Mouse (Mus musculus): ENCODE results near the gene Meis1. TPM values are rescaled to one million over a fixed set of nuclear protein-coding genes. Genes with fewer than 3 reads are reported as not detected.
A peak's percentile ranks its signal among the peaks of the same experiment; 100 is the strongest.

Gene Meis1
- total RNA-seq, 1 experiment = 6.2 TPM

GRCm38 (mm10) chr11:19022576-19022975 is 3.8 kb upstream of the Meis1 start:
- in situ Hi-C loops (cut with MboI; ENCODE audit: low sequenced_read_pairs in 2 of 2, unreplicated experiment in 2 of 2) = no loop called here
- Histone ChIP-seq H3K36me3 (ENCODE audit: control insufficient read depth, insufficient read depth, low read length, poor library complexity, severe bottlenecking) (no peaks in the 10 kb centered on the region), H3K9ac (ENCODE audit: insufficient read depth, low read depth, low read length, poor library complexity, severe bottlenecking) (no peak overlapping the region), H3K9me3 (ENCODE audit: control insufficient read depth, insufficient read depth, low read depth, low read length) (no peaks in the 10 kb centered on the region), H3K4me3 (ENCODE audit: insufficient read depth in 1 of 2, low read depth in 1 of 2, low read length in 2 of 2, poor library complexity in 1 of 2, severe bottlenecking in 1 of 2) (no peak overlapping the region), H3K27ac (ENCODE audit: insufficient read depth, low read depth, low read length, poor library complexity, severe bottlenecking) (no peak overlapping the region), H3K4me1 (ENCODE audit: control insufficient read depth in 2 of 2, insufficient read depth in 2 of 2, low read length in 2 of 2, poor library complexity in 1 of 2) (peaks cover 0 to 2% of the 10 kb centered on the region in 2 experiments; a peak in 1 of 4 replicates)
- no peak for DNase-seq (ENCODE audit: low read depth, low spot score)
- TF ChIP-seq CHD2 (IDR thresholded peaks at IDR 0.05; ENCODE audit: low read depth, low read length) (no peak), HCFC1 (IDR thresholded peaks at IDR 0.05; ENCODE audit: borderline replicate concordance, insufficient read depth, low read length) (no peak), ZC3H11A (IDR thresholded peaks at IDR 0.05; ENCODE audit: borderline replicate concordance, low read depth, low read length) (no peak), ZNF384 (IDR thresholded peaks at IDR 0.05; ENCODE audit: low read depth, low read length) (no peak), MAFK (IDR thresholded peaks at IDR 0.05; ENCODE audit: insufficient read depth, low read depth, low read length) (no peak)

- Histone ChIP-seq H3K4me1 (ENCODE audit: control insufficient read depth in 2 of 2, insufficient read depth in 2 of 2, low read length in 2 of 2, poor library complexity in 1 of 2) (peaks cover 0 to under 1% of the 10 kb centered on the region in 2 experiments; a peak in 1 of 4 replicates), H3K27ac (ENCODE audit: insufficient read depth, low read depth, low read length, poor library complexity, severe bottlenecking) (no peak overlapping the region), H3K9ac (ENCODE audit: insufficient read depth, low read depth, low read length, poor library complexity, severe bottlenecking) (no peak overlapping the region)
Measured at GRCm38 (mm10) chr11:19020951-19021710, 2.3 kb upstream of the Meis1 start.

GRCm38 (mm10) chr11:19020371-19020824 is 1.6 kb upstream of the Meis1 start:
- no peaks in the 10 kb centered on the region for H3K9me3 ChIP-seq (ENCODE audit: control insufficient read depth, insufficient read depth, low read depth, low read length)
- peak; percentile 82 for DNase-seq (ENCODE audit: low read depth, low spot score)
- no peaks in the 10 kb centered on the region for H3K36me3 ChIP-seq (ENCODE audit: control insufficient read depth, insufficient read depth, low read length, poor library complexity, severe bottlenecking)
- H3K4me3 ChIP-seq (ENCODE audit: insufficient read depth in 1 of 2, low read depth in 1 of 2, low read length in 2 of 2, poor library complexity in 1 of 2, severe bottlenecking in 1 of 2) = peak overlapping the region; percentile 57 to 62
- in situ Hi-C loops (cut with MboI; ENCODE audit: low sequenced_read_pairs in 2 of 2, unreplicated experiment in 2 of 2) = no loop called here
- no peak overlapping the region for H3K9ac ChIP-seq (ENCODE audit: insufficient read depth, low read depth, low read length, poor library complexity, severe bottlenecking)
- peaks cover 0 to 3% of the 10 kb centered on the region in 2 experiments; a peak in 1 of 4 replicates for H3K4me1 ChIP-seq (ENCODE audit: control insufficient read depth in 2 of 2, insufficient read depth in 2 of 2, low read length in 2 of 2, poor library complexity in 1 of 2)
- H3K27ac ChIP-seq (ENCODE audit: insufficient read depth, low read depth, low read length, poor library complexity, severe bottlenecking) = no peak overlapping the region
- no peak; the same call in 1 of the 2 replicates for TF ChIP-seq CHD2 (IDR thresholded peaks at IDR 0.05; ENCODE audit: low read depth, low read length)
- TF ChIP-seq HCFC1 (IDR thresholded peaks at IDR 0.05; ENCODE audit: borderline replicate concordance, insufficient read depth, low read length) = no peak
- no peak for TF ChIP-seq MAFK (IDR thresholded peaks at IDR 0.05; ENCODE audit: insufficient read depth, low read depth, low read length)

More at GRCm38 (mm10) chr11:19020951-19021710, 2.3 kb upstream of the Meis1 start:
- no peak for DNase-seq (ENCODE audit: low read depth, low spot score)
- in situ Hi-C loops (cut with MboI; ENCODE audit: low sequenced_read_pairs in 2 of 2, unreplicated experiment in 2 of 2) = no loop called here
- no peak for TF ChIP-seq HCFC1 (IDR thresholded peaks at IDR 0.05; ENCODE audit: borderline replicate concordance, insufficient read depth, low read length)
- TF ChIP-seq MAFK (IDR thresholded peaks at IDR 0.05; ENCODE audit: insufficient read depth, low read depth, low read length) = no peak
- no peak for TF ChIP-seq ZNF384 (IDR thresholded peaks at IDR 0.05; ENCODE audit: low read depth, low read length)
- TF ChIP-seq CHD2 (IDR thresholded peaks at IDR 0.05; ENCODE audit: low read depth, low read length) = no peak
- TF ChIP-seq ZC3H11A (IDR thresholded peaks at IDR 0.05; ENCODE audit: borderline replicate concordance, low read depth, low read length) = no peak
- Histone ChIP-seq H3K9me3 (ENCODE audit: control insufficient read depth, insufficient read depth, low read depth, low read length) (no peaks in the 10 kb centered on the region), H3K4me3 (ENCODE audit: insufficient read depth in 1 of 2, low read depth in 1 of 2, low read length in 2 of 2, poor library complexity in 1 of 2, severe bottlenecking in 1 of 2) (peak overlapping the region; percentile 57 to 62), H3K36me3 (ENCODE audit: control insufficient read depth, insufficient read depth, low read length, poor library complexity, severe bottlenecking) (no peaks in the 10 kb centered on the region)

- H3K4me3 ChIP-seq (ENCODE audit: insufficient read depth in 1 of 2, low read depth in 1 of 2, low read length in 2 of 2, poor library complexity in 1 of 2, severe bottlenecking in 1 of 2) = peak overlapping the region; percentile 46 to 50
- no peak for DNase-seq (ENCODE audit: low read depth, low spot score)
- H3K9ac ChIP-seq (ENCODE audit: insufficient read depth, low read depth, low read length, poor library complexity, severe bottlenecking) = peak overlapping the region; percentile 3
- no peaks in the 10 kb centered on the region for H3K36me3 ChIP-seq (ENCODE audit: control insufficient read depth, insufficient read depth, low read length, poor library complexity, severe bottlenecking)
- H3K27ac ChIP-seq (ENCODE audit: insufficient read depth, low read depth, low read length, poor library complexity, severe bottlenecking) = no peak overlapping the region
- no peak for TF ChIP-seq MAFK (IDR thresholded peaks at IDR 0.05; ENCODE audit: insufficient read depth, low read depth, low read length)
- no peak for TF ChIP-seq CHD2 (IDR thresholded peaks at IDR 0.05; ENCODE audit: low read depth, low read length)
- no peaks in the 10 kb centered on the region for H3K9me3 ChIP-seq (ENCODE audit: control insufficient read depth, insufficient read depth, low read depth, low read length)
- H3K4me1 ChIP-seq (ENCODE audit: control insufficient read depth in 2 of 2, insufficient read depth in 2 of 2, low read length in 2 of 2, poor library complexity in 1 of 2) = peaks cover 0 to 3% of the 10 kb centered on the region in 2 experiments; a peak in 1 of 4 replicates
- in situ Hi-C loops (cut with MboI; ENCODE audit: low sequenced_read_pairs in 2 of 2, unreplicated experiment in 2 of 2) = loop anchor here (5.0 kb wide), 1 partner anchor 147 kb away; no protein-coding TSS in a partner anchor
Measured at GRCm38 (mm10) chr11:19019204-19020171, 703 bp upstream of the Meis1 start.

Measured in ES-E14 (cell line).